Mouse (Mus musculus): ENCODE data around the gene Itpr2.

DNA sequence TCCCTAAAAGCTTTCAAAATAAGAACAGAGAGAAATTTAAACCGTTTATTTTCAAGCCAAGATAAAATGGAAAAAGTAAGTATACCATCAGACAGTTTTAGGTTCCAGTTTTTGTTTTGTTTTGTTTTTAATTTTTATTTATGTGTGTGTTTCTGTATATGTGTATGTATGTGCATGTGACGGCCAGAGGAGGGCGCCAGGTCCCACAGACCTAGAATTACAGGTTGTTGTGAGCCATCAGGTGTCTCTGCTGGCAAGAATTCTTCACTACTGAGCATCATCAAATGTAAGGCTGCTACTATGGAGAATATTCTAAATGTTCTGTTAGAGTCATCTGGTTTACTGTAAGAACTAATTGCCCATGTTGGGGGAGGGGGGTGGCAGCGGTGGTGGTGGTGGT is 111.9 kb downstream of the Itpr2 start:
- TF ChIP-seq CTCF (IDR thresholded peaks at IDR 0.05; ENCODE audit: low read depth) (peak; percentile 35; the same call in 1 of the 2 replicates), EP300 (optimal IDR thresholded peaks at IDR 0.05) (no peak)

Data from stomach, postnatal 0 days (tissue).